Mouse (Mus musculus) hindlimb bud, embryonic 11.5 days (tissue): Measurements from ENCODE around the gene Vps52.
"Not testable (repeated sequence)": the region's sequence is repeated elsewhere in the genome, so short reads cannot be mapped to it uniquely, and the experiment has no call there.

Source experiments
- DNase-seq: peaks from one replicate; pipeline ENCODE4 v3.0.0-alpha.2; 2012; ENCODE audit warnings: low read depth, low spot score; ENCODE audit errors: extremely low spot score

The Vps52 gene

GRCm38 (mm10) chr17:33965082-33965845 is 9.7 kb downstream of the Vps52 start:
- DNase-seq = no peak

GRCm38 (mm10) chr17:33965846-33966550 is 10.4 kb downstream of the Vps52 start:
- DNase-seq = no peak

GRCm38 (mm10) chr17:33968489-33968888 is 12.9 kb downstream of the Vps52 start:
- DNase-seq = no peak

- no peak for DNase-seq
These were observed 13.3 kb downstream of the Vps52 start for GRCm38 (mm10) chr17:33968927-33969326.

- DNase-seq = no peak
These were observed 13.8 kb downstream of the Vps52 start for GRCm38 (mm10) chr17:33969394-33969793.

- DNase-seq = no peak
These were observed 17.1 kb downstream of the Vps52 start for GRCm38 (mm10) chr17:33972691-33973090.

- no peak for DNase-seq
These were observed 18.0 kb downstream of the Vps52 start for GRCm38 (mm10) chr17:33973572-33973971.

GRCm38 (mm10) chr17:33977861-33978557 is 22.4 kb downstream of the Vps52 start:
- DNase-seq = no peak

- no peak for DNase-seq
These were observed 23.0 kb downstream of the Vps52 start for GRCm38 (mm10) chr17:33978631-33979031.

GRCm38 (mm10) chr17:33979512-33980050 is 24.0 kb downstream of the Vps52 start:
- no peak for DNase-seq

GRCm38 (mm10) chr17:33980181-33981035 is 24.8 kb downstream of the Vps52 start:
- no peak for DNase-seq

- not testable (repeated sequence) for DNase-seq
These were observed 25.7 kb downstream of the Vps52 start for GRCm38 (mm10) chr17:33981192-33981909.

GRCm38 (mm10) chr17:33982136-33982535 is 26.5 kb downstream of the Vps52 start:
- not testable (repeated sequence) for DNase-seq

- no peak for DNase-seq
These were observed 36.4 kb downstream of the Vps52 start for GRCm38 (mm10) chr17:33991788-33992664.

GRCm38 (mm10) chr17:33994959-33995358 is 39.3 kb downstream of the Vps52 start:
- DNase-seq = no peak

GRCm38 (mm10) chr17:33995651-33996050 is 40.0 kb downstream of the Vps52 start:
- no peak for DNase-seq

- DNase-seq = not testable (repeated sequence)
These were observed 41.4 kb downstream of the Vps52 start for GRCm38 (mm10) chr17:33997025-33997424.

GRCm38 (mm10) chr17:33998697-33999096 is 43.1 kb downstream of the Vps52 start:
- DNase-seq = not testable (repeated sequence)
